Mouse (Mus musculus): ENCODE results near the gene Csnk2a1. TPM values are rescaled to one million over a fixed set of nuclear protein-coding genes. Genes with fewer than 3 reads are reported as not detected.

Csnk2a1 gene
- polyA plus RNA-seq, 1 experiment from 2014 or later = 62.4 TPM

- Histone ChIP-seq H3K4me3 (ENCODE audit: low read depth, low read length) (no peak overlapping the region), H3K27me3 (replicated peaks; ENCODE audit: insufficient read depth, low read length) (no peaks in the 10 kb centered on the region), H3K4me2 (replicated peaks; ENCODE audit: low read depth, low read length) (no peak overlapping the region), H3K9me3 (ENCODE audit: low read length) (no peaks in the 10 kb centered on the region), H3K4me1 (ENCODE audit: insufficient read depth, low read depth, low read length) (no peaks in the 10 kb centered on the region), H3K9ac (replicated peaks; ENCODE audit: low read depth) (no peak overlapping the region), H3K36me3 (ENCODE audit: insufficient read depth, low read length) (peaks cover 28% of the 10 kb centered on the region), H3K27ac (ENCODE audit: low read length) (no peak overlapping the region)
- WGBS = 89% methylated on average over 6 of the region's 6 CpGs
- no peak for TF ChIP-seq EP300 (IDR thresholded peaks at IDR 0.05)
- TF ChIP-seq CTCF (IDR thresholded peaks at IDR 0.05) = no peak
- no peak for DNase-seq (ENCODE audit: low spot score)
- ATAC-seq = no peak
Measured at GRCm38 (mm10) chr2:152305480-152305879, 78.8 kb downstream of the Csnk2a1 start.

DNA sequence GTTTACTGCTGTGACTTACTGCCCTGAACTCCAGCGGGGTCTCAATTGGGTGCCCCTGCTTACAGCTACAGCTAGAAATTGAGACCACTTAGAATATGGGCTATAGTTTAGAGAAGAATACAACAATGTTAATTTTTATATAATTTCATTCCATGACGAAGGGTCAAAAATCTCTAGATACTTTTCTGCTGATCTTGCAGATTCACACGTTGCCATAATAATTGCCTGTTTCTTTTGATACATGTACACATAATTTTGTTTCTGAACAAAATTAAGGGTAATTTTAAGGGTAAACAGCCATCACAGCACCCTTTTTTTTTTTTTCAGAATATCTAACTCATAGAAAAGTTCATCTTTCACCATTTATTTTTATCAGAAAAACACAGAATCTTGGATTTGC, 80.5 kb downstream of the Csnk2a1 start:
- Histone ChIP-seq H3K27ac (ENCODE audit: low read length) (no peak overlapping the region), H3K9ac (replicated peaks; ENCODE audit: low read depth) (no peak overlapping the region), H3K4me3 (ENCODE audit: low read depth, low read length) (no peak overlapping the region), H3K36me3 (ENCODE audit: insufficient read depth, low read length) (peaks cover 43% of the 10 kb centered on the region), H3K9me3 (ENCODE audit: low read length) (no peaks in the 10 kb centered on the region), H3K4me1 (ENCODE audit: insufficient read depth, low read depth, low read length) (no peaks in the 10 kb centered on the region), H3K4me2 (replicated peaks; ENCODE audit: low read depth, low read length) (no peak overlapping the region), H3K27me3 (replicated peaks; ENCODE audit: insufficient read depth, low read length) (no peaks in the 10 kb centered on the region)
- ATAC-seq (no peak), DNase-seq (ENCODE audit: low spot score) (no peak)
- TF ChIP-seq CTCF (IDR thresholded peaks at IDR 0.05) = no peak
- no peak for TF ChIP-seq EP300 (IDR thresholded peaks at IDR 0.05)
- 90% methylated on average over 3 of the region's 3 CpGs for WGBS

DNA sequence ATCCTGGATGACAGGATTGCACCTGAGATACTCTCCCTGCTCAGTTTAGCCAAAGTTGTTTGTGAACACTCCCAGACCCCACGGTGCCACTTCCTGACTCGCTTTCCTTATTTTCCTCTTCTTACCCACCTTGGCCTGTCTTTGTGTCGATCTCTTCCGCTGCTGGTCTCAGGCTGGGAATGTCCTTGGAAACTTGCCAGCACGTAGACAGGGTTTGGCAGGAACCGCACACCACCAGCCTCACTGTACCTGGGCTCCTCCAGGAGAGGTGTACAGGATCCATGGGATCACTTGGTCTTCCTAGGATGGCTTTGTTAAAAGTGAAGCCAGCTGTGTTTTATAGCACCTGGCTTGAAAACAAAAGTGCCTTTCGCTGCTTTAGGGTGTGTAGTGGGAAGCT, 86.4 kb downstream of the Csnk2a1 start:
- Histone ChIP-seq H3K4me2 (replicated peaks; ENCODE audit: low read depth, low read length) (no peak overlapping the region), H3K9ac (replicated peaks; ENCODE audit: low read depth) (no peak overlapping the region), H3K4me3 (ENCODE audit: low read depth, low read length) (no peak overlapping the region), H3K4me1 (ENCODE audit: insufficient read depth, low read depth, low read length) (no peaks in the 10 kb centered on the region), H3K27ac (ENCODE audit: low read length) (no peak overlapping the region), H3K27me3 (replicated peaks; ENCODE audit: insufficient read depth, low read length) (no peaks in the 10 kb centered on the region), H3K9me3 (ENCODE audit: low read length) (no peaks in the 10 kb centered on the region), H3K36me3 (ENCODE audit: insufficient read depth, low read length) (peaks cover 52% of the 10 kb centered on the region)
- DNase-seq (ENCODE audit: low spot score) (no peak), ATAC-seq (no peak)
- TF ChIP-seq CTCF (IDR thresholded peaks at IDR 0.05) = no peak
- TF ChIP-seq EP300 (IDR thresholded peaks at IDR 0.05) = no peak
- WGBS = 43% methylated on average over 7 of the region's 7 CpGs

- Histone ChIP-seq H3K36me3 (ENCODE audit: insufficient read depth, low read length) (peaks cover 52% of the 10 kb centered on the region), H3K27ac (ENCODE audit: low read length) (no peak overlapping the region), H3K9me3 (ENCODE audit: low read length) (no peaks in the 10 kb centered on the region), H3K4me2 (replicated peaks; ENCODE audit: low read depth, low read length) (no peak overlapping the region), H3K4me3 (ENCODE audit: low read depth, low read length) (no peak overlapping the region), H3K4me1 (ENCODE audit: insufficient read depth, low read depth, low read length) (no peaks in the 10 kb centered on the region), H3K9ac (replicated peaks; ENCODE audit: low read depth) (no peak overlapping the region), H3K27me3 (replicated peaks; ENCODE audit: insufficient read depth, low read length) (no peaks in the 10 kb centered on the region)
- no peak for DNase-seq (ENCODE audit: low spot score)
- no peak for TF ChIP-seq CTCF (IDR thresholded peaks at IDR 0.05)
- TF ChIP-seq EP300 (IDR thresholded peaks at IDR 0.05) = no peak
- no peak for ATAC-seq
- 90% methylated on average over 6 of the region's 6 CpGs for WGBS
Measured at GRCm38 (mm10) chr2:152313926-152314325, 87.3 kb downstream of the Csnk2a1 start.

DNA sequence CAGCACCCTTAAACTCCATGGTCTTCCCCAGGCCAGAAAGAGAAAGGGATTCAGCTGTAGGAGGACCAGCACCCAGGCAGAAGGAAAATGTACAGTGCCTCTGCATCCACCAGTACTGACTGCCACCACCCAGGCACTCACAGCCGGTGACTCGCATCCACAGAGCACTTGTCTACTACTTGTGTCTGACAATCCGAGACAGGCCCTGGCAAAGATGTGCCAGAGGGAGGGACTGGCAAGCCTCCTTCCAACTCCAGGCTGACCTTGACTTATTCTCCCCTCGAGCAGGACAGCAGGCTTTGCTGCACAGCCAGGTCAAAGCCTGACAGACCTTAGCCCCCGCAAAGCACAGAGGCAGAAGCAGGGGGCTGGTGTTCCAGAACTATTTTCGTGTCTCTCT, 90.4 kb downstream of the Csnk2a1 start:
- no peak for TF ChIP-seq EP300 (IDR thresholded peaks at IDR 0.05)
- TF ChIP-seq CTCF (IDR thresholded peaks at IDR 0.05) = no peak
- 72% methylated on average over 6 of the region's 6 CpGs for WGBS
- H3K4me1 ChIP-seq (ENCODE audit: insufficient read depth, low read depth, low read length) = no peaks in the 10 kb centered on the region
- ATAC-seq = no peak
- H3K4me2 ChIP-seq (replicated peaks; ENCODE audit: low read depth, low read length) = no peak overlapping the region
- H3K9ac ChIP-seq (replicated peaks; ENCODE audit: low read depth) = no peak overlapping the region
- H3K4me3 ChIP-seq (ENCODE audit: low read depth, low read length) = no peak overlapping the region
- no peak for DNase-seq (ENCODE audit: low spot score)
- no peak overlapping the region for H3K27ac ChIP-seq (ENCODE audit: low read length)
- H3K9me3 ChIP-seq (ENCODE audit: low read length) = no peaks in the 10 kb centered on the region
- H3K36me3 ChIP-seq (ENCODE audit: insufficient read depth, low read length) = peaks cover 43% of the 10 kb centered on the region
- H3K27me3 ChIP-seq (replicated peaks; ENCODE audit: insufficient read depth, low read length) = no peaks in the 10 kb centered on the region

DNA sequence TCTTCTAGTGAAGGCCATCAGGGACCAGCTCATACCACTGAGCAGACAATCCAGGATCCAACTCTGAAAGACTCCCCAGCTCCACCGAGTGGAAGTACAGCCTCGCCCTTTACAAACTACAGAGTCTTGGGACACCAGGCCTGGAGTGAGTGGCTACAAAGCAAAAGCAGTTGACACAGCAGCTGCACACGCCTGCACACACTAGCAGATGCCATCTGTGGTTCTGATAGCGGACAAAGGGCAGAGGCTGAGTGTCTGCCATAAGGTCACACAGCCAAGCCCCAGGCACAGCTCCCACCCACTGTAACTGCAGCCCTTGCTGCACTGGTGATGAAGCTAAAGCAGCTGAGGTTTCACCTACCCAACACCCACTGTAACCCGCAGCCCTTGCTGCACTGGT, 94.9 kb downstream of the Csnk2a1 start:
- Histone ChIP-seq H3K27ac (ENCODE audit: low read length) (no peak overlapping the region), H3K9ac (replicated peaks; ENCODE audit: low read depth) (no peak overlapping the region), H3K36me3 (ENCODE audit: insufficient read depth, low read length) (peaks cover 47% of the 10 kb centered on the region), H3K4me1 (ENCODE audit: insufficient read depth, low read depth, low read length) (no peaks in the 10 kb centered on the region), H3K4me3 (ENCODE audit: low read depth, low read length) (no peak overlapping the region), H3K27me3 (replicated peaks; ENCODE audit: insufficient read depth, low read length) (no peaks in the 10 kb centered on the region), H3K4me2 (replicated peaks; ENCODE audit: low read depth, low read length) (no peak overlapping the region), H3K9me3 (ENCODE audit: low read length) (no peaks in the 10 kb centered on the region)
- DNase-seq (ENCODE audit: low spot score) (no peak), ATAC-seq (no peak)
- WGBS = 91% methylated on average over 5 of the region's 5 CpGs
- TF ChIP-seq CTCF (IDR thresholded peaks at IDR 0.05) (no peak), EP300 (IDR thresholded peaks at IDR 0.05) (no peak)

GRCm38 (mm10) chr2:152322198-152322597, 95.6 kb downstream of the Csnk2a1 start:
- H3K9me3 ChIP-seq (ENCODE audit: low read length) = no peaks in the 10 kb centered on the region
- ATAC-seq (no peak), DNase-seq (ENCODE audit: low spot score) (no peak)
- no peak overlapping the region for H3K4me3 ChIP-seq (ENCODE audit: low read depth, low read length)
- H3K9ac ChIP-seq (replicated peaks; ENCODE audit: low read depth) = no peak overlapping the region
- peaks cover 46% of the 10 kb centered on the region for H3K36me3 ChIP-seq (ENCODE audit: insufficient read depth, low read length)
- no peak overlapping the region for H3K4me2 ChIP-seq (replicated peaks; ENCODE audit: low read depth, low read length)
- no peaks in the 10 kb centered on the region for H3K27me3 ChIP-seq (replicated peaks; ENCODE audit: insufficient read depth, low read length)
- no peak for TF ChIP-seq EP300 (IDR thresholded peaks at IDR 0.05)
- TF ChIP-seq CTCF (IDR thresholded peaks at IDR 0.05) = no peak
- H3K4me1 ChIP-seq (ENCODE audit: insufficient read depth, low read depth, low read length) = no peaks in the 10 kb centered on the region
- no peak overlapping the region for H3K27ac ChIP-seq (ENCODE audit: low read length)
- WGBS = 98% methylated on average over 6 of the region's 6 CpGs

All from lung, postnatal 0 days (tissue).